Mouse (Mus musculus) stomach, embryonic 14.5 days (tissue): Measurements from ENCODE around the gene Ifi214. TPM values are rescaled to one million over a fixed set of nuclear protein-coding genes. Genes with fewer than 3 reads are reported as not detected.
"Not testable (repeated sequence)": the region's sequence is repeated elsewhere in the genome, so short reads cannot be mapped to it uniquely, and the experiment has no call there.

ENCODE experiments used
- ATAC-seq: fragments of 200-750 bp; cut with Nextera tagmentation; 2 replicates; pipeline ENCODE4 v1.8.0; 2017; ENCODE audit warnings: low read depth, moderate TSS enrichment; ENCODE audit not compliant: insufficient number of reproducible peaks, insufficient read depth, low FRiP score
- H3K27ac ChIP-seq: fragments of 300-500 bp; sonication (generic); 2 replicates; pipeline ENCODE4 v1.5.1; 2014; ENCODE audit warnings: mild to moderate bottlenecking, low read length, moderate library complexity, mixed read lengths
- H3K27me3 ChIP-seq: fragments of 300-500 bp; sonication (generic); 2 replicates; pipeline ENCODE4 v1.6.1; 2014; ENCODE audit warnings: low read length, control low read depth, mixed read lengths; ENCODE audit not compliant: control insufficient read depth, insufficient read depth
- H3K36me3 ChIP-seq: fragments of 300-500 bp; sonication (generic); 2 replicates; pipeline ENCODE4 v1.6.1; 2014; ENCODE audit warnings: mild to moderate bottlenecking, control low read depth, low read length, moderate library complexity, mixed read lengths; ENCODE audit not compliant: control insufficient read depth, insufficient read depth
- H3K4me1 ChIP-seq: fragments of 300-500 bp; sonication (generic); 2 replicates; pipeline ENCODE4 v1.6.1; 2014; ENCODE audit warnings: low read length, control low read depth, mixed read lengths; ENCODE audit not compliant: control insufficient read depth, insufficient read depth
- H3K4me2 ChIP-seq: fragments of 300-500 bp; sonication (generic); replicated peaks from 2 replicates; pipeline ENCODE4 v1.6.1; 2014; ENCODE audit warnings: low read depth, low read length, control low read depth
- H3K4me3 ChIP-seq: fragments of 300-500 bp; sonication (generic); 2 replicates; pipeline ENCODE4 v1.5.1; 2014; ENCODE audit warnings: low read depth, low read length, control low read depth
- H3K9ac ChIP-seq: fragments of 300-500 bp; sonication (generic); replicated peaks from 2 replicates; pipeline ENCODE4 v1.6.1; 2014; ENCODE audit warnings: low read depth, mild to moderate bottlenecking, control low read depth, low read length, moderate library complexity, mixed read lengths
- H3K9me3 ChIP-seq: fragments of 300-500 bp; sonication (generic); 2 replicates; pipeline ENCODE4 v1.6.1; 2016; ENCODE audit warnings: low read depth, low read length, control low read depth; ENCODE audit not compliant: control insufficient read depth
- WGBS: fragments of 180-500 bp; shearing (Covaris S2); extraction: QIAGEN DNeasy Blood & Tissue Kit; methylation state at CpG from one replicate; pipeline ENCODE4 v1.1.7; 2014; 5-methylcytosine and 5-hydroxymethylcytosine counted together
- microRNA-seq: library from miRNA; unstranded; fragments of <30 nt; microRNA quantifications from one replicate; pipeline ENCODE4, GENCODE M21; 2016
- polyA plus RNA-seq: library from polyadenylated mRNA; unstranded; fragments of >200 nt; fragmentation: Nextera tagmentation; extraction: Ambion mirVana; gene quantifications from 2 replicates; pipeline ENCODE4 v1.2.1, GENCODE M21; 2014

The Ifi214 gene
- polyA plus RNA-seq, 1 experiment from 2014 or later, result not detected

GRCm38 (mm10) chr1:173490812-173491480, 44.8 kb downstream of the Ifi214 start, which contains the start of gene Ifi206:
TSS of gene Ifi206 (minus strand) at chr1:173491041.
- not testable (repeated sequence) for ATAC-seq, H3K4me1 ChIP-seq, H3K27me3 ChIP-seq, H3K4me2 ChIP-seq, H3K4me3 ChIP-seq, H3K9ac ChIP-seq, H3K9me3 ChIP-seq, H3K27ac ChIP-seq, H3K36me3 ChIP-seq
- WGBS, result 75% methylated on average over 3 of the region's 3 CpGs

- not testable (repeated sequence) for H3K9me3 ChIP-seq, H3K4me1 ChIP-seq, H3K36me3 ChIP-seq, ATAC-seq, H3K4me2 ChIP-seq, H3K27ac ChIP-seq, H3K27me3 ChIP-seq, H3K4me3 ChIP-seq, H3K9ac ChIP-seq
- 75% methylated on average over 3 of the region's 3 CpGs for WGBS
These were observed 54.6 kb downstream of the Ifi214 start for GRCm38 (mm10) chr1:173481182-173481574.

GRCm38 (mm10) chr1:173480399-173481181, 55.2 kb downstream of the Ifi214 start:
- not testable (repeated sequence) for H3K27ac ChIP-seq, H3K4me1 ChIP-seq, H3K9me3 ChIP-seq, H3K4me3 ChIP-seq, H3K4me2 ChIP-seq, H3K27me3 ChIP-seq, ATAC-seq, H3K36me3 ChIP-seq, H3K9ac ChIP-seq
- 91% methylated on average over 5 of the region's 5 CpGs for WGBS

Small RNA genes lying within 50 kb of the gene (microRNA-seq; reads per million reads assigned to microRNA genes)
- not detected for gene Gm44481

Other genes with a start within 250 kb of the Ifi214 start
- gene Ackr1, start 202.2 kb downstream of the Ifi214 start, polyA plus RNA-seq, result 1.5 and 1.9 TPM in 2 replicates
- 1.3 and 2.2 TPM in 2 replicates for gene Aim2, start 185.1 kb downstream of the Ifi214 start, polyA plus RNA-seq
- 8.8 and 10.1 TPM in 2 replicates for gene Cadm3, start 168.3 kb downstream of the Ifi214 start, polyA plus RNA-seq
- gene Ifi206, start 44.9 kb downstream of the Ifi214 start, polyA plus RNA-seq, result 0.09 and 0.32 TPM in 2 replicates
- not detected in 2 replicates for gene Ifi213, start 63.3 kb upstream of the Ifi214 start, polyA plus RNA-seq
- gene Ifi209, start 95.0 kb upstream of the Ifi214 start, polyA plus RNA-seq, result 0.07 and 0.11 TPM in 2 replicates
- not detected in 2 replicates for gene Ifi208, start 137.7 kb upstream of the Ifi214 start, polyA plus RNA-seq
- 0.98 and 1.2 TPM in 2 replicates for gene Ifi207, start 205.8 kb upstream of the Ifi214 start, polyA plus RNA-seq
- 0.93 and 2.0 TPM in 2 replicates for gene Ifi204, start 231.0 kb upstream of the Ifi214 start, polyA plus RNA-seq